Mouse (Mus musculus): ENCODE results near the gene 2410004B18Rik. TPM values are rescaled to one million over a fixed set of nuclear protein-coding genes. Genes with fewer than 3 reads are reported as not detected.
"Not testable (repeated sequence)": the region's sequence is repeated elsewhere in the genome, so short reads cannot be mapped to it uniquely, and the experiment has no call there.

The 2410004B18Rik gene
- polyA plus RNA-seq, 1 experiment = 47.9 TPM

DNA sequence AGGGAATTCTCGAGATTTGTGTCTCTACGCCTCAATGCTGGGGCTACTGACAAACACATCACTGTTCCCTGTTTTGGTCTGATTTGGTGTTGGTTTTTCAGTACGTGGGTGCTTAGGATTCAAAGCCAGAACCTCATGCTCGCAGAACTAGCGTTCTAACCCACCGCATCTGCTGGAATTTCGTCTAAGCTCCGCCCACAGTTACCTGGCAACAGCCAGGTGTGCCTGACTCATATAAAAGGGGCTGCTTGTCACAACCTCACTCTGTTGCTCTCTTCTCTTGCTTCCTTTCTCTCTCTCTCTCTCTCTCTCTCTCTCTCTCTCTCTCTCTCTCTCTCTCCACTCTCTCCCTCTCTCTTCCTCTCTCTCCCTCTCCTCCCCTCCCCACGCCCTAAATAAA is 24.6 kb downstream of the 2410004B18Rik start:
- Histone ChIP-seq H3K4me3 (replicated peaks; ENCODE audit: insufficient read depth, low read depth, low read length) (no peak overlapping the region), H3K27ac (ENCODE audit: insufficient read depth, low read length) (no peak overlapping the region), H3K27me3 (ENCODE audit: control insufficient read depth, insufficient read depth, low read length) (no peaks in the 10 kb centered on the region; the same call in 1 of the 2 replicates), H3K4me1 (ENCODE audit: control insufficient read depth, insufficient read depth, low read length) (no peaks in the 10 kb centered on the region)
- DNase-seq = no peak
- WGBS = 27% methylated on average over 9 of the region's 9 CpGs
- TF ChIP-seq CTCF (IDR thresholded peaks at IDR 0.05; ENCODE audit: borderline replicate concordance, insufficient read depth, low read depth, low read length) (no peak), POLR2A (IDR thresholded peaks at IDR 0.05; ENCODE audit: borderline replicate concordance, insufficient read depth, low read length) (no peak)

DNA sequence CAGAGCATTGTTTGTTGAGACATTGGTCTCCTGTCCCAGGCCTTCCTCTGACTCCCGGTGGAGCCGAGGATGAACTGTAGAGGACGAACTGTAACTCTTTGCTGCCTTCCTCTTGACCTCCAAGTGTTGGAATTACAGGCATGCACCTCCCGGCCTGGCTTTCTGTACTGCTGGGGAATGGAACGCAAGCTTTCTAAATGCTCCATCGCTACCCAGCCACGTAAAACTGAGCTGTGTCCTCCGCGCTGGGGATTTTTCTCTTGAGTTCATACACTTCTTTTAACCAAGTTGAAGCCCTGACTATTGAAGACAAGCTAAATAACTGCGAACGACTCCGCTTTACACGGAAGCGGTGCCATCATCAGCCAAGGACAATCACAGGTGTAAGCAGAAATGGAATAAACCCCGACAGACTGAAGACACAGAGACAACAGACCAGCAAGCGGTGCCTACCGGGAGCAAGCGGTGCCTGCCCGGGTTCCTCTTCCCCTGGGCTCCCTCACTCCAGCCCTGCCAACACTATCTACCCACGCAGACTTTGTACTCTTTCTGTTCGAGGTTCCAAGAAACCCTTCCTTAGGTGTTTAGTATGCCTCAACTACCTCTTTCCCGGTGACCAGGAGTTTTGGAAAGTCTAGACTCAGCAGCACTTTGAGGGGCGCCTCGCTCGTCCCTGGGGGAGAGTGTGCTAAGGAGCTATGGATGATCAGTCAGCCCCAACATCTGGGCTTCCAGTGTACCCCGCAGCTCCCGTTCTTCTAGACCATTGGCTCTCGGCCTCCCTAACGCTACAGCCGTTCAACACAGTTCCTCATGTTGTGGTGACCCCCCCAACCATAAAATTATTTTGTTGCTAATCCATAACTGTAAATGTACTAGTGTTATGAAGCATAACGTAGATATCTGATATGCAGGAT is 25.5 kb downstream of the 2410004B18Rik start:
- 26% methylated on average over 31 of the region's 31 CpGs for WGBS

DNA sequence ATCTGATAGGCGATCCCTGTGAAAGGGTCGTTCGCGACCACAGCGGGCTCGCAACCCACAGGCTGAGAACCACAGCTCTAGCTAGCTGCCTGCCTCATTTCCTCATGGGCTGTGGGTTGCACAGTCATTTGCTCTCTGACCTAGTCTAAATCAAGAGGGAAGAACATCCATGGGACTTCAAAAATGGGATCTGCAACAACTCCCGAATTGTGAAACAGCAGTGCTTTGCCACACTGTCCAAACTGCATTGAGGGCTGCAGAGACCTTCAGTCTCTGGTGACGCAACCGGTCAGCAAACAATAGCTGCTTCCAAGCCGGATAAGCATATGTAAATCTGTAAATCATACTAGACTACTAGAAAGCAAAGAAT is 26.2 kb downstream of the 2410004B18Rik start:
- no peaks in the 10 kb centered on the region; the same call in 1 of the 2 replicates for H3K27me3 ChIP-seq (ENCODE audit: control insufficient read depth, insufficient read depth, low read length)
- TF ChIP-seq POLR2A (IDR thresholded peaks at IDR 0.05; ENCODE audit: borderline replicate concordance, insufficient read depth, low read length) (no peak), CTCF (IDR thresholded peaks at IDR 0.05; ENCODE audit: borderline replicate concordance, insufficient read depth, low read depth, low read length) (no peak)
- H3K27ac ChIP-seq (ENCODE audit: insufficient read depth, low read length) = no peak overlapping the region
- no peak for DNase-seq
- no peaks in the 10 kb centered on the region for H3K4me1 ChIP-seq (ENCODE audit: control insufficient read depth, insufficient read depth, low read length)
- 39% methylated on average over 10 of the region's 10 CpGs for WGBS
- H3K4me3 ChIP-seq (replicated peaks; ENCODE audit: insufficient read depth, low read depth, low read length) = no peak overlapping the region

More for the DNA sequence above, 25.5 kb downstream of the 2410004B18Rik start:
- Histone ChIP-seq H3K27me3 (ENCODE audit: control insufficient read depth, insufficient read depth, low read length) (no peaks in the 10 kb centered on the region; the same call in 1 of the 2 replicates), H3K27ac (ENCODE audit: insufficient read depth, low read length) (no peak overlapping the region), H3K4me3 (replicated peaks; ENCODE audit: insufficient read depth, low read depth, low read length) (no peak overlapping the region), H3K4me1 (ENCODE audit: control insufficient read depth, insufficient read depth, low read length) (no peaks in the 10 kb centered on the region)
- no peak for DNase-seq
- TF ChIP-seq CTCF (IDR thresholded peaks at IDR 0.05; ENCODE audit: borderline replicate concordance, insufficient read depth, low read depth, low read length) (no peak), POLR2A (IDR thresholded peaks at IDR 0.05; ENCODE audit: borderline replicate concordance, insufficient read depth, low read length) (no peak)

DNA sequence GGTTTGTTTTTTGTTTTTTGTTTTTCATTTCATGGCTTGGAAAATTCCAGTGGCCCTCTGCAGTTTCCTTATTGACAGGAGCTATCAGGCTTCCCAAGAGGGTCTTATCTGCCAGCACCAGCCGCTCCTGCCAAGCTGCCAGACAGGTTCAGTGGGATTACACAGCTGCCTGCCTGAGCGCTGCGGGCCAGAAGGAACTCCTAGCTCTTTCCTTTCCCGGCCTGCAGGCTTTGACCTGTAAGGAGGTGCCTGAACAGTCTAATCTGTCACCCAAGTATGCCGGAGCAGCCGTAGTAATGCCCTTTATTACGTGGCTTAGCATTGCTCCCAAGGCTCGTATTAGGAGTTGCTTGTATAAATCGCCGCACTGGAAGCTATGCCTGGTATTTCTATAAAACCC is 26.7 kb downstream of the 2410004B18Rik start:
- DNase-seq = no peak
- Histone ChIP-seq H3K4me1 (ENCODE audit: control insufficient read depth, insufficient read depth, low read length) (no peaks in the 10 kb centered on the region), H3K27me3 (ENCODE audit: control insufficient read depth, insufficient read depth, low read length) (no peaks in the 10 kb centered on the region; the same call in 1 of the 2 replicates), H3K27ac (ENCODE audit: insufficient read depth, low read length) (no peak overlapping the region), H3K4me3 (replicated peaks; ENCODE audit: insufficient read depth, low read depth, low read length) (no peak overlapping the region)
- no peak for TF ChIP-seq CTCF (IDR thresholded peaks at IDR 0.05; ENCODE audit: borderline replicate concordance, insufficient read depth, low read depth, low read length)
- TF ChIP-seq POLR2A (IDR thresholded peaks at IDR 0.05; ENCODE audit: borderline replicate concordance, insufficient read depth, low read length) = no peak
- WGBS = 31% methylated on average over 10 of the region's 10 CpGs

DNA sequence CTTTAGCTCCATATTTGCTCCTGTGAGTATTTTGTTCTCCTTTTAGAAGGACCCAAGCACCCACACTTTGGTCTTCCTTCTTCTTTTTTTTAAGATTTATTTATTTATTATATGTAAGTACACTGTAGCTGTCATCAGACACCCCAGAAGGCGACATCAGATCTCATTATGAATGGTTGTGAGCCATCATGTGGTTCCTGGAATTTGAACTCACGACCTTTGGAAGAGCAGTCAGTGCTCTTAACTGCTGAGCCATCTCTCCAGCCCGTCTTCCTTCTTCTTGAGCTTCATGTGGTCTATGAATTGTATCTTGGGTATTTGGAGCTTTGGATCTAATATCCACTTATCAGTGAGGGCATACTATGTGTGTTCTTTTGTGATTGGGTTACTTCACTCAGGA is 27.8 kb downstream of the 2410004B18Rik start:
- WGBS = 83% methylated on average over 3 of the region's 3 CpGs
- not testable (repeated sequence) for H3K27me3 ChIP-seq (ENCODE audit: control insufficient read depth, insufficient read depth, low read length); DNase-seq; H3K4me3 ChIP-seq (replicated peaks; ENCODE audit: insufficient read depth, low read depth, low read length); H3K4me1 ChIP-seq (ENCODE audit: control insufficient read depth, insufficient read depth, low read length); H3K27ac ChIP-seq (ENCODE audit: insufficient read depth, low read length)

DNA sequence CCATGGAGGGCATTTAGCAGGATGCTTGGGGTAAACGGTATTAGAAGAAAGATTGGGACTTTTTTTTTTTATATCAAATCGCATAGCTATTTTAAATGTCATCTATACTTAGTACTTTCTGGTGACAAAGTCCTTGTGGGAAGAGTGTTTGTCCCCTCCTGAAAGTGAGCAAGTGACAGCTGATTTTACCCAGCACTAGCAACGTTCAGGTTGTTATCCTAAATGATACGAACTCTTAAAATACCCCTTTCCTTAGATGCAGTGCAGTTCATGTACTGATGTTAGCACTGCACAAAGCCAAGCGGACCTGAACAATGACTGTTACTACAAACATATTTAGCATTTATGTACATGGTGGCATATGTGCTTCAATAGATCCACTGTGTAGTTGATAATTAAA is 29.0 kb downstream of the 2410004B18Rik start:
- DNase-seq = no peak

DNA sequence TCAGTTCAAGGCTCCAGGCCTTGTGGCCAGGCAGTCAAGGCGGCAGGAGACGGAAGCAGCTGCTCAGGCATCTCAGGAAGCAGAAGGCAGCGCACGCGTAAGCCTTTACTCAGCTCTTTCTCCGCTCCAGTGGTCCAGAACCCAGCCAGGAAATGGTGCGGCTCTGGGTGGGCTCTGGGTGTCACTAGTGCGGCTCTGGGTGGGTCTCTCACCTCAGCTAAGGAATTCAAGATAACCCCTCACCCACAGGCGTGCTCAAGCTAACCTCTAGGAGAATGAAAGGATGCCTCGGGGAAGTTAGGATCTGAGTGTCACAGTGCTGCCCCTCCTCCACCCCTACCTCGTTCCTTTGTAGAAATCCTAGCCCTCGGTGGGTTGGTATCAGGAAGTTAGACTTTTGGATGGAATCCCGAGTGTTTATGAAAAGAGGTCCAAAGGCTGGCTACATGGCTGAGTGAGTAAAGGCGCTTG is 31.3 kb downstream of the 2410004B18Rik start:
- DNase-seq = no peak
- no peak for TF ChIP-seq POLR2A (IDR thresholded peaks at IDR 0.05; ENCODE audit: borderline replicate concordance, insufficient read depth, low read length)
- TF ChIP-seq CTCF (IDR thresholded peaks at IDR 0.05; ENCODE audit: borderline replicate concordance, insufficient read depth, low read depth, low read length) = no peak
- H3K4me3 ChIP-seq (replicated peaks; ENCODE audit: insufficient read depth, low read depth, low read length) = no peak overlapping the region
- no peaks in the 10 kb centered on the region for H3K27me3 ChIP-seq (ENCODE audit: control insufficient read depth, insufficient read depth, low read length)
- no peaks in the 10 kb centered on the region for H3K4me1 ChIP-seq (ENCODE audit: control insufficient read depth, insufficient read depth, low read length)
- no peak overlapping the region for H3K27ac ChIP-seq (ENCODE audit: insufficient read depth, low read length)
- 37% methylated on average over 14 of the region's 14 CpGs for WGBS

More for the DNA sequence above, 29.0 kb downstream of the 2410004B18Rik start:
- WGBS = 91% methylated on average over 5 of the region's 5 CpGs
- TF ChIP-seq CTCF (IDR thresholded peaks at IDR 0.05; ENCODE audit: borderline replicate concordance, insufficient read depth, low read depth, low read length) (no peak), POLR2A (IDR thresholded peaks at IDR 0.05; ENCODE audit: borderline replicate concordance, insufficient read depth, low read length) (no peak)
- H3K27ac ChIP-seq (ENCODE audit: insufficient read depth, low read length) = no peak overlapping the region
- H3K4me1 ChIP-seq (ENCODE audit: control insufficient read depth, insufficient read depth, low read length) = no peaks in the 10 kb centered on the region
- no peak overlapping the region for H3K4me3 ChIP-seq (replicated peaks; ENCODE audit: insufficient read depth, low read depth, low read length)
- H3K27me3 ChIP-seq (ENCODE audit: control insufficient read depth, insufficient read depth, low read length) = no peaks in the 10 kb centered on the region; the same call in 1 of the 2 replicates

DNA sequence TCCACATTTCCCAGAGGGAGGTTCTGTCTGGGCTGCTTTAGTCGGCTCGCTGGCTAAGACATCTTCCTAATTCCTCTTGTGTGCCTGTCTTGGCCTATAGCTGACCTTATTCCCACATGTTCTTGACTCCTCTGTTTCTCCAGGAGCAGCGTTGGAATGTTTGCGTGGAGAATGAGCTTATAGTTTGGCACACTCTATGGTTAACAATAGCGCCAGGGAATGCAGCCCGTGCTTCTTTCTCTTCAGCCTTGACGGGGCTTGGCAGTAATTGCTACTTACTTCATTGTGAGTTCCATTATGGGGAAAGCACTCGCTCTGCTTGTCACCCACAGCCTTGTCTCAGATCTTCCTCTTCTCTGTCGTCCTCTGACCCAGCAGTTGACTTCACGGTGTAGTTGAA is 33.7 kb downstream of the 2410004B18Rik start:
- no peaks in the 10 kb centered on the region for H3K27me3 ChIP-seq (ENCODE audit: control insufficient read depth, insufficient read depth, low read length)
- H3K4me3 ChIP-seq (replicated peaks; ENCODE audit: insufficient read depth, low read depth, low read length) = no peak overlapping the region
- no peak for DNase-seq
- H3K27ac ChIP-seq (ENCODE audit: insufficient read depth, low read length) = no peak overlapping the region
- WGBS = 17% methylated on average over 10 of the region's 10 CpGs
- no peak for TF ChIP-seq POLR2A (IDR thresholded peaks at IDR 0.05; ENCODE audit: borderline replicate concordance, insufficient read depth, low read length)
- no peak for TF ChIP-seq CTCF (IDR thresholded peaks at IDR 0.05; ENCODE audit: borderline replicate concordance, insufficient read depth, low read depth, low read length)
- H3K4me1 ChIP-seq (ENCODE audit: control insufficient read depth, insufficient read depth, low read length) = no peaks in the 10 kb centered on the region
